Mouse (Mus musculus) c-Kit-positive CD71-positive TER-119-negative erythroid progenitor cells, embryonic 14.5 days (primary cell): ENCODE data around the gene Gm15093.
"Not testable (repeated sequence)": the region's sequence is repeated elsewhere in the genome, so short reads cannot be mapped to it uniquely, and the experiment has no call there.

Experiments used
- DNase-seq: peaks from one replicate; pipeline ENCODE4 v3.0.0-alpha.2; 2013; ENCODE audit warnings: low read depth

Gm15093 gene

DNA sequence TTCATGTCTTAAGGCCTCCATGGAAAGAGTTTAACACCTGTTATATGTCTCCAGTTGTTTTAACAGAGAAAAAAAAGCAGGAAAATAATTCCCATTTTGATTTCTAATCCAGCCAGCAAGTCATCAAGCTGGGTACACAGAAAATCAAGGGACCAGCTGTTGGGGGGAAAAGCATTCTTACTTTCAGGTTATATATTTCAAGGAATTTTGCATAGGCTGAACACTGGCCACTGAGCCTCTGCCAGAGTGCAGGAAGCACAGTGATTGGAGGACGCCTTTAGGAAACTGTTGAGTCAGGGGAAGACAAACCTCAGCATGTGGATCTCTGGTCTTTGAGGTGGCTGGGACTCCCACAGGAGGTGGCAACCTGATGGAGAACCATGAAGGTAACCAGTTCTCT, at the start of gene Gm15093:
Gene Gm15093 (plus strand): TSS at position 301 of the 400 bp plus-strand sequence.
- not testable (repeated sequence) for DNase-seq
